Mouse (Mus musculus) yolk sac, embryonic 10.5 days (tissue): ENCODE data around the gene Mrpl57.

ENCODE experiments used
- DNase-seq: peaks from one replicate; pipeline ENCODE4 v3.0.0-alpha.2; 2017; ENCODE audit warnings: low spot score

The Mrpl57 gene

DNA sequence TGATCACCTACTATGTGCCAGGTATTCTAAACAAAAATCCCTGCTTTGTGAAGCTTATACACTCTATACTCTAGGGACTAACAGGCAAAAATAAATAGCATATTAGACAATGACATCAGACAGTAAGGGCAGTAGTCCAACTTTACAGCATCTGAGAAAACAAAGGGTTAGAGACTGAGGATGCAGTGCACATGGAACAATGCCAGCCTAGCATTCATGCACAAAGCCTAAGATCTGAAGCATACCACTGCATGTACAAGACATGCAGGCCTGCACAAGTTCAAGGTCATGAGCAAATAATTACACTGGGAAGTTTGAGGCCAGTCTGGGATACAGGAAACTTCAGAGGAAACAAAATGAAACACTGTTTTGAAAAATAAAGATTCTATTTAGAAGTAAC, 33.5 kb downstream of the Mrpl57 start:
- no peak for DNase-seq

DNA sequence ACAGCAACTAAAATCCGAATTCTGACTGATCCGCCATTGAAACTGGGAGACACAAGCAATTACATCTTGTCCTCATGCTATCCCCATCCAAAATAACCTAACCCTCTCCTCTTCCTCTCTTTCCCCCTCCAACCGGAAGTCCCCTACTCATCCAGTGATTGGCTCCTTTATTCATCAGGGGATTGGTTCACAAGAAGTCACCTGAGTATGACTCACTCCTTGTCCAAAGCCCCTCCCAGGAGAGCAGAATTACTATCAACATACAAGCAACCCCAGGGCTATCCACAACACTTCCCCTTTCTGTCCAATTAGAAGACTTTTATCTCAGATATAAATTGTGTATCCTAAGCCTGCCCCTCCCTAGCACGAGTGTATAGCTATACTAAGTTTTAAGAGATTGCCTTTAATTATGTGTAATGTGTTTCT, 36.0 kb downstream of the Mrpl57 start:
- DNase-seq = no peak

DNA sequence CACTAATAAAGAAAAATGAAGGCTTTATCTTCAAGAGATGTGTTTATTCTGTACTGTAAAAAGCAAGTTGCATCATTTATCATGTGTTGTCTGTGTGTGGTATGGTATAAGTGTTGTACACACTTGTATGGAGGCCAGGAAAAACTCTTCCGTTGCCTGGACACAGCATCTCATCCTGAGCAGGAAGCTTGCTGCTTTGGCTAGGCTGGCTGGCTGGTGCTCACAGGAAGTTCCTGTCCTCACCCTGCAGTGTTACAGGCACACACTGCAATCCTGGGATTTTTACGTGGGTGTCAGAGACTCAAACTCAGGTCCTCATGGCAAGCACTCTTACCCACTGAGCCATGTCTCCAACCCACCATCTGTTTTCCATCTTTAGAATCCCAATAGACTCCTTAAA, 37.1 kb downstream of the Mrpl57 start:
- DNase-seq = no peak

DNA sequence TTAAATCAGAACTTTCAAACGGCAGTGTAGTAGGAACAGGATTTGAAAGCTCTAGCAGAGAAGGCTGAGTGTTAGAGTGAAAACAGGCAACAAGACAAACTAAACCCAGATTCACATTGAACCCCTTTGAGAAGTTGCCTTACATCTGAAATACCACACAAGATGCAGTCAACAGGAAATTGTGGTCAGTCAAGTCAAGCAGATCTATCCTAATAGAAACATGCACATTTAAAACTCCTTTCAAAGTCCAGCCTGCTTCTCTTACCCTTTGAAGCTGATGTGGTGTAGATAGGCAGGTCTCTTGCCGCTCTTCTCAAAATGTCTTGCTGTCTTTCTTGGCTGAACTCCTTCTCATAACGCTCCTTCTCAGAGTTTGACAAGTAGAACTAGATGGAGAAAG, 39.2 kb downstream of the Mrpl57 start:
- DNase-seq = no peak

DNA sequence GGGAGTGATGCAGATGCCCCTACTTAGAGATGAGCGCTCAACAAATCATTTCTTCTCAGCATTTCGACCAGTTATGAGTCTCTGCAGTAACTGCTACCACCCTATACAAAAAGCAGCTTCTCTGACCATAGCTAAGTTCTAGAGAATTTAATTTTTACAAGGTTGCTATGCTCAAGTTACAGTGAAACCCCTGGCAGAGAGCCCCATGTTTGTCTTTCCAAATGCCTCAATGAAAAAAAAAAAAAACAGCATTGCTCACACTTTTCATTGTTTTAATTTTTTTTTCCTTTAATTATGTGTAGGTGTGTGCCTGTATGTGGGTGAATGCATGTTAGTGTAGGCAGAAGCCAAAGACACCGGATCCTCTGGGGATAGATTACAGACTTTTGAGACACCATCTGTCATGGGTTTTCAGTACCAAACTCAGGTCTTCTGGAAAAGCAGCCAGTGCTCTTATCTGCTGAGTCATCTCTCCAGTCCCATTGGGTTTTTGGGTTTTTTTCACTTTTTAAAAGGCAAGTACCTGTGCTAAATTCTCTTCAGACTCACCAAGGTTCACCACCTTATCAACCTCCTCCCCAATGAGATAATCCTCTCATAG, 40.7 kb downstream of the Mrpl57 start:
- no peak for DNase-seq

DNA sequence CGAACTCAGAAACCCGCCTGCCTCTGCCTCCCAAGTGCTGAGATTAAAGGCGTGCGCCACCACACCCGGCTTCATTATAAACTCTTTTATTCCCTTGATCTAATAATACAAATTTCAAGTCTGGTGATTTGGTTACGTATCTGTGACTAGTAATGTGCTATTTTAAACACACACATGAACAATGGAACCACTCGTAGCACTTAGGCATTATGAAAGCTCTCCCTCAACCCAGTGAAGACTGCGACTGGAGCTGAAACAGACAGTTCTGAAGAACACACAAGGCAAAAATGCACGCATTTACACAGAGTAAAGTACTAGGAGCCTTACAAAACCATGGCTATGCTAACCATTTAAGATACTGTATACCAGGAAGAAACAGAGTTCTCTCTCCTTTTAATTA, 51.9 kb downstream of the Mrpl57 start:
- no peak for DNase-seq
